Mouse (Mus musculus) embryonic facial prominence, embryonic 11.5 days (tissue): Measurements from ENCODE around the gene AC124502.3. TPM values are rescaled to one million over a fixed set of nuclear protein-coding genes. Genes with fewer than 3 reads are reported as not detected.
A peak's percentile ranks its signal among the peaks of the same experiment; 100 is the strongest.

Experiments
- ATAC-seq: fragments of 200-750 bp; cut with Nextera tagmentation; replicated peaks from 2 replicates; pipeline ENCODE4 v1.8.0; 2017; ENCODE audit warnings: low read depth; ENCODE audit not compliant: insufficient number of reproducible peaks, low FRiP score, low TSS enrichment
- DNase-seq: peaks from one replicate; pipeline ENCODE4 v3.0.0-alpha.2; 2015; ENCODE audit warnings: low spot score
- H3K27ac ChIP-seq: fragments of 300-500 bp; sonication (generic); replicated peaks from 2 replicates; pipeline ENCODE4 v1.5.1; 2014; ENCODE audit warnings: mild to moderate bottlenecking, low read depth, low read length, control low read depth
- H3K27me3 ChIP-seq: fragments of 300-500 bp; sonication (generic); 2 replicates; pipeline ENCODE4 v1.6.1; 2014; ENCODE audit warnings: mild to moderate bottlenecking, low read length, moderate library complexity, mixed read lengths; ENCODE audit not compliant: control insufficient read depth, insufficient read depth
- H3K36me3 ChIP-seq: fragments of 300-500 bp; sonication (generic); replicated peaks from 2 replicates; pipeline ENCODE4 v1.6.1; 2014; ENCODE audit warnings: low read depth, mild to moderate bottlenecking, low read length, moderate library complexity, mixed read lengths; ENCODE audit not compliant: control insufficient read depth, insufficient read depth
- H3K4me1 ChIP-seq: fragments of 300-500 bp; sonication (generic); 2 replicates; pipeline ENCODE4 v1.6.1; 2014; ENCODE audit warnings: low read length, mixed read lengths; ENCODE audit not compliant: control insufficient read depth, insufficient read depth
- H3K4me2 ChIP-seq: fragments of 300-500 bp; sonication (generic); 2 replicates; pipeline ENCODE4 v1.6.1; 2014; ENCODE audit warnings: low read depth, mild to moderate bottlenecking, control low read depth, low read length, moderate library complexity
- H3K4me3 ChIP-seq: fragments of 300-500 bp; sonication (generic); 2 replicates; pipeline ENCODE4 v1.5.1; 2014; ENCODE audit warnings: low read depth, low read length, control low read depth
- H3K9ac ChIP-seq: fragments of 300-500 bp; sonication (generic); replicated peaks from 2 replicates; pipeline ENCODE4 v1.6.1; 2014; ENCODE audit warnings: mild to moderate bottlenecking, control low read depth, low read length
- H3K9me3 ChIP-seq: fragments of 300-500 bp; sonication (generic); replicated peaks from 2 replicates; pipeline ENCODE4 v1.6.1; 2016; ENCODE audit warnings: mild to moderate bottlenecking, low read length, inconsistent platforms, mixed read lengths; ENCODE audit not compliant: control insufficient read depth
- WGBS: fragments of 180-500 bp; shearing (Covaris S2); extraction: QIAGEN DNeasy Blood & Tissue Kit; methylation state at CpG from one replicate; pipeline ENCODE4 v1.1.7; 2014; 5-methylcytosine and 5-hydroxymethylcytosine counted together
- polyA plus RNA-seq: library from polyadenylated mRNA; unstranded; fragments of >200 nt; fragmentation: Nextera tagmentation; extraction: Ambion mirVana; gene quantifications from 2 replicates; pipeline ENCODE4 v1.2.1, GENCODE M21; 2014

The AC124502.3 gene
- polyA plus RNA-seq, 1 experiment from 2014 or later = 1.6 TPM

GRCm38 (mm10) chr19:5072389-5073019, 33.8 kb downstream of the AC124502.3 start:
- H3K27me3 ChIP-seq = peaks cover 3% of the 10 kb centered on the region

DNA sequence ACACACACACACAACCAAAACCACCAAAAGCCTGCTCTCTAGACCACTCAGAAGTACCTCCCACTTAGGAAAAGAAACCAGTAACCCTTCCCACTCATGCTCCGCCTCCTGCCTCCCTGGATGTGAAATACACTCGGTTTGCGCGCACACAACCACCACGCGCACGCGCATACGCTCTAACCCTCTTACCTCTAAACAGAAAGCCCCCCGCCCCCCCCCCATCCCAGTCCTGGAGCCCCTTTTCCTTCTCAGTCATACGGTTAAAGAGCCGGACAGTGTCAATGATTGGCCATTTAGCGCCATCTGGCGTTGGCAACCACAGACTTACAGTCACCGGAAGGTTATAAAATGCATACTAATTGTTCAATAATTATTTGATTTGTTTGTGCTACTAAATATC, 34.3 kb downstream of the AC124502.3 start:
- ATAC-seq = no peak
- Histone ChIP-seq H3K36me3 (no peaks in the 10 kb centered on the region), H3K9ac (no peak overlapping the region; the same call in 1 of the 2 replicates), H3K27me3 (peaks cover 3% of the 10 kb centered on the region), H3K27ac (peak overlapping the region; percentile 81), H3K4me3 (peak overlapping the region; percentile 35), H3K4me1 (peaks cover 20% of the 10 kb centered on the region), H3K9me3 (no peaks in the 10 kb centered on the region), H3K4me2 (peak overlapping the region; percentile 97)
- under 1% methylated on average over 15 of the region's 15 CpGs for WGBS
- DNase-seq = peak; percentile 93

More at GRCm38 (mm10) chr19:5072389-5073019, 33.8 kb downstream of the AC124502.3 start:
- peak overlapping the region; percentile 35 for H3K4me3 ChIP-seq
- peak overlapping the region; percentile 34; the same call in 1 of the 2 replicates for H3K9ac ChIP-seq
- no peaks in the 10 kb centered on the region for H3K9me3 ChIP-seq
- WGBS = 2% methylated on average over 20 of the region's 20 CpGs
- no peaks in the 10 kb centered on the region for H3K36me3 ChIP-seq
- peak overlapping the region; percentile 97 for H3K4me2 ChIP-seq
- ATAC-seq (peak; percentile 7; the same call in 1 of the 2 replicates), DNase-seq (peak; percentile 84)
- peaks cover 20% of the 10 kb centered on the region for H3K4me1 ChIP-seq
- peak overlapping the region; percentile 81 for H3K27ac ChIP-seq

GRCm38 (mm10) chr19:5073518-5073917, 34.8 kb downstream of the AC124502.3 start:
- WGBS = 44% methylated on average over 5 of the region's 5 CpGs
- H3K4me3 ChIP-seq = no peak overlapping the region
- no peak overlapping the region for H3K27ac ChIP-seq
- ATAC-seq (no peak), DNase-seq (no peak)
- H3K4me2 ChIP-seq = no peak overlapping the region
- no peaks in the 10 kb centered on the region for H3K9me3 ChIP-seq
- H3K36me3 ChIP-seq = no peaks in the 10 kb centered on the region
- peaks cover 16% of the 10 kb centered on the region for H3K4me1 ChIP-seq
- H3K27me3 ChIP-seq = peaks cover 3% of the 10 kb centered on the region
- no peak overlapping the region for H3K9ac ChIP-seq

DNA sequence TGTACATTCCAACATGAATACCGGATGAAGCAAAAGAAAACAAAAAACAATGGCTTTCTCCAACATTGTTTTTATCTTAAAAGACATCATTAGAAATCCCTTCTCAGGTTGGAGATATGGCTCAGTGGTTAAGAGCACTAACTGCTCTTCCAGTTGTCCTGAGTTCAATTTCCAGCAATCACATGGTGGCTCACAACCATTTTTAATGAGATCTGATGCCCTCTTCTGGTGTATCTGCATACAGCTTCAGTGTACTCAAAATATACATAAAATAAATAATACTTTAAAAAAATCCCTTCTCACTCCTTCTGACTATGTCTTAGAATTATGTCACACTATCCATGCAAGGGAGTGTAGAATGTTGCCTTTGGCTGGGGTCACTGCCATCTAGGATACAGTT, 40.6 kb downstream of the AC124502.3 start:
- no peaks in the 10 kb centered on the region for H3K36me3 ChIP-seq
- ATAC-seq = no peak
- H3K27me3 ChIP-seq = peaks cover 33% of the 10 kb centered on the region
- 93% methylated on average over 1 of the region's 1 CpGs for WGBS
- H3K4me2 ChIP-seq = no peak overlapping the region
- H3K4me3 ChIP-seq = no peak overlapping the region
- H3K9me3 ChIP-seq = no peaks in the 10 kb centered on the region
- H3K9ac ChIP-seq = no peak overlapping the region
- H3K4me1 ChIP-seq = no peaks in the 10 kb centered on the region
- no peak overlapping the region for H3K27ac ChIP-seq
- DNase-seq = no peak

DNA sequence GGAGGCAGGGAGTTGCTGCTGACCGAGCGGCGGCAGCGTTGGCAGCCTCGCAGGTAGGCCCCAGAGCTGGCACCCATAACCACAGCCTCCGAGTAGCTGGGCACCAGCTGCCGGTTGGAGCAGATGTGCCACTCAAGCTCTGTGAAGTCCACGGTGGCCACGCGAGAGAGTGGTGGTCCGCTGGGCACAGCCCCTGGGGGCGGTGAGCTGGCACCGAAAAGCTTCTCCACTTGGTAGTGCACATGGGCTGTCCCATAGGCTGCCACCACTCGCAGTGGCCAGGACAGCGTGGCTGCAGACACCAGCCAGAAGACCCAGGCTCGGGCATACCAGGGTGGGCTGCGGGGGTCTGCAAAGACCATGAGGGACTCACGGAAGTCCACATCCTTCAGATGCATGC, 43.3 kb downstream of the AC124502.3 start:
- no peak overlapping the region for H3K4me3 ChIP-seq
- ATAC-seq (no peak), DNase-seq (no peak)
- H3K4me2 ChIP-seq = no peak overlapping the region
- H3K9me3 ChIP-seq = no peaks in the 10 kb centered on the region
- peaks cover 51% of the 10 kb centered on the region for H3K27me3 ChIP-seq
- no peaks in the 10 kb centered on the region for H3K36me3 ChIP-seq
- WGBS = 63% methylated on average over 18 of the region's 18 CpGs
- no peak overlapping the region for H3K27ac ChIP-seq
- H3K4me1 ChIP-seq = peaks cover 6% of the 10 kb centered on the region
- no peak overlapping the region for H3K9ac ChIP-seq

GRCm38 (mm10) chr19:5082596-5082995, 43.9 kb downstream of the AC124502.3 start:
- no peak for DNase-seq
- Histone ChIP-seq H3K9ac (no peak overlapping the region), H3K9me3 (no peaks in the 10 kb centered on the region), H3K27me3 (peaks cover 51% of the 10 kb centered on the region), H3K36me3 (no peaks in the 10 kb centered on the region), H3K4me3 (no peak overlapping the region), H3K4me2 (no peak overlapping the region), H3K27ac (no peak overlapping the region), H3K4me1 (peaks cover 9% of the 10 kb centered on the region)
- no peak for ATAC-seq
- 66% methylated on average over 24 of the region's 24 CpGs for WGBS

DNA sequence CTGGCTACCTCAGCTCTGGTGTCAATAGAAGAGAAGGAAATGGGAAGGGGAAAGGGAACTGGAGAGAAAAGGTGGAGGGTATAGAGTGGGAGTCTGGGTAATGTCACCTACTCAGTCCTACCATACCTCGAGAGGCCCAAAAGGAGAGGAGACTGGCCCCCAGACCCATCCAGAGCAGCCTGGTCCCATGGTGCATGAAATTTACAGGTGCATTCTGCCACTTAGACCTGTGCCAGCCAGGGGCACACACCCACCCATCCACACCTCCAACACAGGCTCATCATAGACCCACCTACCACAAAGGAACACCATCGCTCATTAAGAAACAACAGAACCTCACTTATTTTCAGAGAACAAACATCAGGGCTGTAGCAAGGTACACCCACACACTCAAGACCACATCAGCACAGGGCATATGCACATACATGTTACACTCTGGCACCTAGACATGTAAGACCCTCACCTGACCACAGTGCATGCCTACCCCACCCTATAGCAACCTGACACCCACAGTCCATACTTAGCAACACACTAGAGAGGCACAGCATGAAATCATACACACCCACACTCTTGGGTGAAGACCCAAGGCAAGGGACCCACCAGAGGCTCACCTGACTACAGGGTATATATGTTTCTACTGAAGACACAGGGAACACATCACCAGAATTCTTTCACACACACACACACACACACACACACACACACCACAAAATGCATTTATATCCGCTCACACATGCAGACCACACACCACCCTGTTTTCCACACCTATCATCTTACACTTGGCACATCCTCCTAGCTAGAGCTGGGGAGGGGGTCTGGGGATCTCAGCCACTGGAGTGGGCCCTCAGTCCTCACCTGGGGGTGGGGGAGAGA, 45.5 kb downstream of the AC124502.3 start:
- WGBS = 67% methylated on average over 3 of the region's 3 CpGs
- no peak for DNase-seq
- no peak overlapping the region for H3K9ac ChIP-seq
- no peaks in the 10 kb centered on the region for H3K9me3 ChIP-seq
- no peak for ATAC-seq
- H3K27ac ChIP-seq = no peak overlapping the region
- H3K36me3 ChIP-seq = no peaks in the 10 kb centered on the region
- peaks cover 11% of the 10 kb centered on the region for H3K4me1 ChIP-seq
- H3K4me3 ChIP-seq = no peak overlapping the region
- peaks cover 51% of the 10 kb centered on the region for H3K27me3 ChIP-seq
- no peak overlapping the region for H3K4me2 ChIP-seq

DNA sequence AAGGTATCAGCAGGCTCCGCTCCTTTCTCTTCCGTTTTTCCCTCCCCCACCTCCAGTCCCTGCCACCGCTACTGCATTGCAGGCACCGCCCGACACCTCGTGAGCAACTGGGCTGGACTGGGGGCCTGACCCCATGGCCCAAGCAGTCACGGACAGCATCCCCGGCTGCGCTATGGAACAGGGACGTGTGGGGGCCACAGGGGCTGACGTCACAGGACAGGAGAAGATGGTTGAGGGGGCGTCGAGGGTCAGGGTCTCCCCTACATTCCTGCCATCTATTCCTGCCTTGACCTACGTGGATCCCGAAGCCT, 46.1 kb downstream of the AC124502.3 start:
- H3K4me3 ChIP-seq = no peak overlapping the region; the same call in 1 of the 2 replicates
- no peaks in the 10 kb centered on the region for H3K9me3 ChIP-seq
- H3K4me1 ChIP-seq = peaks cover 13% of the 10 kb centered on the region
- no peak overlapping the region for H3K9ac ChIP-seq
- no peak for DNase-seq
- no peak overlapping the region for H3K27ac ChIP-seq
- peak overlapping the region; percentile 83 for H3K4me2 ChIP-seq
- no peaks in the 10 kb centered on the region for H3K36me3 ChIP-seq
- H3K27me3 ChIP-seq = peaks cover 51% of the 10 kb centered on the region
- ATAC-seq = no peak
- 2% methylated on average over 14 of the region's 15 CpGs for WGBS
